Mouse (Mus musculus) mouse embryonic stem cell (cell line): ENCODE data around the gene Baiap2l1.
"Not testable (repeated sequence)": the region's sequence is repeated elsewhere in the genome, so short reads cannot be mapped to it uniquely, and the experiment has no call there.

Source experiments
- in situ Hi-C, 2 experiments: fragments of 300-500 bp; cut with MboI; formaldehyde crosslinking; loops; 1 replicate in 1 of 2; 3 replicates in 1 of 2; pipeline ENCODE4 v1.14.3; 2019 to 2020; ENCODE audit warnings: low sequenced_read_pairs in 2 of 2, low pct_unique_long_range_greater_than_20kb in 1 of 2, mixed read lengths in 1 of 2; ENCODE audit not compliant: unreplicated experiment in 1 of 2

Baiap2l1 gene

DNA sequence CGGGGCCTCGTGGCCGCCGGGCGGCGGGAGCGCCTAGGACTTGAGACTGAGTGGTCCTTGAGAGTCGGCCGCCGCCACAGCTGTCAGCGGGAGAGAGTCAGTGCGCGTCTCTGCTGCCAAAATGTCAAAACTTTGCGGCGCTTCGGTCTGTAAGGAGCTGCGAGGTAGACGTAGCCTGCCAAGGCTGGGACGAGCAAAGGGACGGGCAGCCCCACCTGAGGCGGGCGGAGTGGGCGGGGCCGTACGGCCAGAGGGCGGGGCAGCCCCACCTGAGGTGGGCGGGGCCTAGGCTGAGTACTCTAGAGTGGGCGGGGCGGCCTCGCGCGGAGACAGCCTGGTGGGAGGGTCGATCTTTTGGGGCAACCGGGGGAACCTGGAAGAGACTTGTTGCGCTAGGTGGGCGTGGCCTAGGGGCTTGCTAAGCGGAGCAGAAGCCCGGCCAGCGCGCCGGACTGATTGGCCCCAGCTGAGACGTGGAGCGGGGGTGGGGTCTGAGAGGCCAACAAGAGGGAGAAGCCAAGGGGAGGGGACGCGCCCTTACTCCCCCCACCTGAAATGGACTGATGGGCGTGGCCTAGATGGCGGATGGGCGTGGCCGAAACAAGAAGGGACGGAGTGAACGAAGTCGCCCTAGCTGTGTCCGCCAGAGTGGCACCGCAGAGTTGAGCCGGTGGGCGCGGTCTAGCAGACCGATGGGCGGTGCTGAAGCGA lies at the start of gene Baiap2l1:
Gene Baiap2l1, minus strand, starts transcription at position 232 of the 711 bp plus-strand sequence.
- in situ Hi-C loops = no loop called here

DNA sequence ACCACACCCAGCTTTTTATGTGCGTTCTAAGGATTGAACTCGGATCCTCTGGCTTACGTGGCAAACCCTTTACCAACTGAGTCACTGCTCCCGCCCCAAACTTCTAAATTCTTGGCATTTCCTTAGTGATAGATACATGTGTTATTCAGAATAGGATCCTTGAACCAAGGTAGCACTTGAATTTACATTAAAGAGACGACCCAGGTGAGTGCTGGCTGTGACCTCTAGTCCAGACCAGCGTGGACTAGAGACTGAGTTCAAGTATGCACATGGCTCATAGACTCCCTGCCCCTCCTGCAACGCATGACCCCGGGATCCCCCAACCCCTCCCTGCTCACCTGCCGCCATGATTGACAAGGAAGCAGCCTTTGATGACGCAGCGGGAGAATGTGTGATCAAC lies 48.3 kb upstream of the Baiap2l1 start:
- in situ Hi-C loops = no loop called here

GRCm38 (mm10) chr5:144400821-144401220 lies 42.9 kb upstream of the Baiap2l1 start:
- in situ Hi-C loops = no loop called here

GRCm38 (mm10) chr5:144397566-144397965 lies 39.7 kb upstream of the Baiap2l1 start:
- in situ Hi-C loops = no loop called here

GRCm38 (mm10) chr5:144394142-144394541 lies 36.2 kb upstream of the Baiap2l1 start:
- in situ Hi-C loops = no loop called here

- in situ Hi-C loops = loop anchor here (5.0 to 10.0 kb wide), 3 partner anchors 153 to 349 kb away; no protein-coding TSS in a partner anchor
Observed at GRCm38 (mm10) chr5:144387851-144388250, 29.9 kb upstream of the Baiap2l1 start.

- in situ Hi-C loops = loop anchor here in 1 of 2 experiments (10.0 kb wide), 1 partner anchor 149 kb away; no protein-coding TSS in a partner anchor
Observed at GRCm38 (mm10) chr5:144383936-144384335, 26.0 kb upstream of the Baiap2l1 start.

DNA sequence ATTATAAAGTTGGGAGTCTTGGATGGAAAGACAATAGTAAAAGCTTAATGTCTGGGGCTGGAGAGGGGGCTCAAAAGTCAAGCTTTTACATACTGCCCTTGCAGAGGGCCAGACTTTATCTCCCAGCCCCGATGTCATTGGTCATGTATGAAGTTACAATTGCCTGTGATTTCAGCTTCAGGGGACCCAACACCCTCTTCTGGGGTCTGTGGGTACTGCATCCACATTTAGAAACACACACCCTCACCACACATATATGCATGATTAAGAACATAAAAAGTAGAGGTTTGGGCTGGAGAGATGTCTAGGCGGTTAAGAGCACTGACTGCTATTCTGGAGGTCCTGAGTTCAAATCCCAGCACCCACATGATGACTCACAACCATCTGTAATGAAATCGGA lies 23.9 kb upstream of the Baiap2l1 start:
- in situ Hi-C loops = loop anchor here in 1 of 2 experiments (10.0 kb wide), 1 partner anchor 147 kb away; no protein-coding TSS in a partner anchor

DNA sequence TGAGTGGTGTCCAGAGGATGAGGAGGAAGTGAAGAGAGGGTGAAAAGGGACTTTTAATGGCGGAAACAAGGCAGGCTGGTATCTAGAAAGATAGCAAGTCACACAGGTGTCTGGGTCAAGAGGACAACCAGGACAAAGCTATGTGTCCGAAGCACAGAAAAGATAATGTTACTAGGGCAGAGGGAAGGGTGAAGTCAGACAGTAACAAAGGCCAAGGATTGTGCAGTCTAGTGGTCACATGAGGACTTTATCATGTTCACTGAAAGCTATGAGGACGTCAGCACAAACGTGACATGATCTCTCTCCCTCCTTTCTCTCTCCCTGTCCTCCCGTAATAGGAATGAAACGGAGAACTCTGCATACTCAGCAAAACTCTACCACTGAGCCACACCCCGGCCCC lies 22.8 kb upstream of the Baiap2l1 start:
- in situ Hi-C loops = loop anchor here in 1 of 2 experiments (10.0 kb wide), 1 partner anchor 146 kb away; no protein-coding TSS in a partner anchor

GRCm38 (mm10) chr5:144379431-144379830 lies 21.5 kb upstream of the Baiap2l1 start:
- in situ Hi-C loops = no loop called here

DNA sequence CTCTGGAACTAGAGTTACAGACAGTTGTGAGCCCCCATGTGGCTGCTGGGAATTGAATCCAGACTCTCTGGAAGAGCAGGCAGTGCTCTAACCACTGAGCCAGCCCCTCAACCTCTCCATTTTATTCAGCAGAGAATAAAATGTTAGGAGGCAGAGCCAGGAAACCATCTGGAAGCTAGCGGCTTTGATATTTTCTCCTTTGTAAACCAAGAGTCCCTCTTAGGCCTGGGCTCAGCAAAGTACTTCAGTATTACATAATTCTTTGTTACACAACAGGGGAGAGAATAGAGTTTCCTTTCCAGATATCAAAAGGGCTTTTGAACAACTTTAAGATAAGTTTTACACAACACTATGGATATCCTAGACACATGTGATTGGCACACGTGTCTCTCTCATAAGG lies 15.0 kb upstream of the Baiap2l1 start:
- in situ Hi-C loops = no loop called here

DNA sequence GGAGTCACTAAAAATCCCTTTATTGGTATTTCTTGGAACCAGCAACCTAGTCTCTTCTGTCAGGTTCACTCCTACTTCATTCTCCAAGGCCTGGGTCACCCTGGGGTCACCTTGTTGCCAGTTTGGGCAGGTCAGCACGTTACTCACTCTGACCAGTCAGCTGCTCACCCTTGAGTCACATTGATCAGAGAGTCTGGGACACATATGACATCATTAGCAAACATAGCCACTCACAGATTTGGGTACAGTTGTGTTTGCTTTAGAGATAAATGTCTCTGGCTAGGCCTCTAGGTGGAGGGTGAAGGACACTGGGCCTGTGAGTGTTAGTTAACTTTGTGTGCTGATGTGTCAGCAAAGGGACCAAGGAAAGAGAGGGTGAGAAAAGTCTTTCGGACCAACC lies 14.3 kb upstream of the Baiap2l1 start:
- in situ Hi-C loops = no loop called here

DNA sequence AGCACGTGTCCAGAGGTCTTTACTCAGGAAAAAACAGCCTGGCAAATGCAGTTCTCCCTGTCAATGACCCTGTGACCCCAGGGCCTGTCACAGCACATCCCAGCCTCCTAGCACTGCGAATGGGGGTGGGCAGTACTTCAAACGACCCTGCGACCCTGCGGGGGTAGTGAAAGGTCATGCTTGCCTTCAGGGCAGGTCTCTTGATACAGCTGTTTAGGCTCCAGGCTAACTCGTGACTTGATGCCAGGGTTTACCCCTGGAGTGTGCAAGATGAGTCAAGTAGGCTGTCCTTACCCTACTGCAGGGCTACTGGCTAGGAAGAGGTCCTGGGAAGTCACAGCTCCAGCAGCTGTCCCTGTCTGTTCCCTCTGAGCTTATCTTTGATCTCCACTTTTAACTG lies 13.1 kb upstream of the Baiap2l1 start:
- in situ Hi-C loops = no loop called here

GRCm38 (mm10) chr5:144368661-144369205 lies 10.8 kb upstream of the Baiap2l1 start:
- in situ Hi-C loops = no loop called here

GRCm38 (mm10) chr5:144366551-144366950 lies 8.6 kb upstream of the Baiap2l1 start:
- in situ Hi-C loops = not testable (repeated sequence)

- in situ Hi-C loops = no loop called here
Observed at GRCm38 (mm10) chr5:144364680-144365357, 6.9 kb upstream of the Baiap2l1 start.

DNA sequence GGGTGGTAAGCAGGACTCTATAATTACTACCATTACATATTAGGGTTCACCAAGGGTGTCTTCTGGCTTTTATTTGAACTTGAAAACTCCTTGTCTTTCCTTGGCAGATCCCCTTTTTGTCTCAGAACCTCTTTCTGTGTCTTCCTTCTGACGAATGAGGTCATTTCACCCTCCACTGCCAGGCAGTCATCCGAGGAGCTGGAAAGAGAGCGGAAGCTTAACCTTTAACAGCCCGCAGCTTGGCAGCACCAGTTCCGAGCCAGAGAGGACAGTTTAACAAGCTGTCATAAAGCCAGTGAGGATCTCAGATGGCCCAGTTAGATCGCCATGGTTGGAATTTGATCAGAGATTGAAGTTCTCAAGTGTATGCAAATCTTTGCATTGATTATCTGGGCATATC lies 2.4 kb upstream of the Baiap2l1 start:
- in situ Hi-C loops = no loop called here

- in situ Hi-C loops = no loop called here
Observed at GRCm38 (mm10) chr5:144359886-144360285, 2.0 kb upstream of the Baiap2l1 start.

GRCm38 (mm10) chr5:144358592-144358917 lies 643 bp upstream of the Baiap2l1 start:
- in situ Hi-C loops = no loop called here

DNA sequence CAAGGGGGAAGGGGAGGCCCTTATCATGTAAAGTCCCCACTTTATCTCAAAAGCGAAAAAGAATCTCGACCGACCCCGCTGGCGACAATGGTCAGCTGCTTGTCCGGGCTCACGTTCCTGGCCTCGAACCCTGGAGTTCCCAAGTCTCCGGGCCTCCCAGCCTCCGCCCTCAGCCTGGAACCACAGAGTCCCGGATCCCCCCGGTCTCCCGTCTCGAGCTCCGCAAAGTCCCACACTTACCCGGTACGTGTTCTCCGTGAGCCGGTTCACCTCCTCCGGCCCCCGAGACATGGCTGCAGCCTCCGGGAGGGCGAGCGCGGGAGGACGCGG lies 396 bp downstream of the Baiap2l1 start:
- in situ Hi-C loops = no loop called here
